Mouse (Mus musculus) inflammation-experienced regulatory T-cells, adult 16 weeks (primary cell): ENCODE measurements around the gene BC016579. TPM values are rescaled to one million over a fixed set of nuclear protein-coding genes. Genes with fewer than 3 reads are reported as not detected.

Source experiments
- polyA plus RNA-seq: library from polyadenylated mRNA; unstranded; fragments of 100-300 nt; shearing (Covaris generic); gene quantifications from one replicate; pipeline ENCODE4 v1.2.1, GENCODE M21; 2017

Gene BC016579
- polyA plus RNA-seq: not detected

DNA sequence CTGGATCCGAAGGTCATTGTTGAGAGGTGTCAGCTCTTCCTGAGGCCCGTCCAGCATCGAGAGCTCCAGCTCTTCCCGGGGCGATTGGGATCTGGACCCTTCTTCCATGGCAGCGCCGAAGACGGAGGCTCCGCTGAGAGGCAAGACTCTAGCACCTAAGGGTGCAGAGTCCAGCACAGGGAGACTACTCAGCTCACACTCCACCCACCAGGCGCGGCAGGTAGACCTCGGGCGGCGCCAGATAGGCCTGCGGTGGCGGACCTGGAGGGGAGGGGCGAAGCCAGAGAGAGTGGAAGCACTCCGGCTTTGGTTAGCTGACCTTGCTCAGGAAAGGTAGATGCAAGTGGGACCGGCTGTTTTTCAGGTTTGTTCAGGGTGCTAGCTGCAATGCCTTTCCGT lies at the start of gene BC016579:
TSS of gene BC016579 (minus strand) at position 135 of the 399 bp plus-strand sequence.

DNA sequence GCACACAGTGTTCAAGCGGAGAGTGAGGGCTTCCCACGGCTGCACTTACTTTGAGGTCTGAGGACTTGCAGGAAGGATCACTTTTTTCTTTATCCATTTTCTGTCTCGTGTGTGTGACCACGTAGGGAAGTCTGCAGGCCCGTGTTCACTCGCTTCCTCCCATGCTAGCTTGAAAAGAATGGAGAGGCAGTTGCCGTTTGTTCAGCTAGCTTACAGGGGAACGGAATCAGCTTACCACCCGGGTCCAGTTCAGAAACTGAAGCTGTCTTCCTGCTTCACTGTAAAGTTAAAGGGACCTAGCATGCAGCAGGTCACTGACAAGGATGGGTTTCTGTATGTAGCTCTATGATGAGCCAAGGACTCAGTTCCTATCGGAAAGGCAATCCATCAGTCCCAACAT lies 39.7 kb upstream of the BC016579 start, which contains the start of gene Tmprss7:
TSS of gene Tmprss7 (minus strand) at position 101 of the 400 bp plus-strand sequence.

DNA sequence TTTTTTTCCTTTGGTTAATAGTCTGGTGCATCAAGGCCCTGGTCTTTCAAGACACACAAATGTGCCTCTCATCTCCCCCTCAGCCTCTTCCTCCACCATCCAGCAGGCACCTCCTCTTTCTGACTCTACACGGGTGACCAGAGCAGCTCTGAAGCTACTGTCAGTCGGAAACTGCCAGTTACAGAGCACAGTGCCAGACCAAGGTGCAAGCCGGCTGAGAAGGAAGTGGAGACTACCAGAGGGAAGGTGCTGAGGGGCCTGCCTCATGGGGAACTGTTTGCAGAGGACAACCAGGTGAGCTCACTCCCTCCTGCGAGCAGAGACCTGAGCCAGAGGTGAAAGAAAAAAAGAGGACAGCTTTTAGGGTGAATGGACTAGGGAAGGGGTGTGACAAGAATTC lies 43.6 kb downstream of the BC016579 start, which contains the start of gene Gcsam:
TSS of gene Gcsam (plus strand) at position 114 of the 400 bp plus-strand sequence.

Other genes with a start within 250 kb of the BC016579 start
- gene Cd200, start 245.0 kb downstream of the BC016579 start, polyA plus RNA-seq: 124 TPM
- 0.12 TPM for gene Gm609, start 161.1 kb downstream of the BC016579 start, polyA plus RNA-seq
- gene Gm17783, start 122.0 kb downstream of the BC016579 start, polyA plus RNA-seq: not detected
- not detected for gene Slc9c1, start 118.8 kb downstream of the BC016579 start, polyA plus RNA-seq
- gene Gcsam, start 43.7 kb downstream of the BC016579 start, polyA plus RNA-seq: not detected
- not detected for gene Tmprss7, start 39.6 kb upstream of the BC016579 start, polyA plus RNA-seq
- gene Tagln3, start 70.5 kb upstream of the BC016579 start, polyA plus RNA-seq: 0.23 TPM
- 32.9 TPM for gene Abhd10, start 88.9 kb upstream of the BC016579 start, polyA plus RNA-seq